In the genomic region with DNA sequence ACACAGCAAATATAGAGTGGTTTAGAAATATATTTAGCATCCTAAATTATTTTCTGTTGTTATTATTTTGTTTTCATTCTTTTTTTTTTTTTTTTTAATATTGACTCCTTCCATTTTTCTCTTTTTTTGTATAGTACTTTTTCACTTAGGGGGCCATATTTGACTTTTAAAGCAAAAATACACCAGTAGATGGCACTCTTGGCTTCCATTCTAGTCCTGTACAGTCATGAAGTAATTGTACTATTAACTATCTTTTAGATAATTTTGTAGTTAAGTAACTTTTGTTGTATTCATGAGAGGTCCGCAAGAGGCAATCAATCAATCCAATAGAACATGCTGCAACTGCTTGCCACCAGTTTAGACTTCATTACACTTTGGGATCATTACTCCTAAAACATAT, we compare ENCODE assay signal across 15 mouse cellular contexts. TPM values are rescaled to one million over a fixed set of nuclear protein-coding genes. Genes with fewer than 3 reads are reported as not detected.
DNase-seq lines count a peak whose midpoint lies in the region; ATAC-seq lines count a peak whose summit lies in the region.
"Had no signal": no experiment of that assay in that cellular context is flagged by ENCODE, and none has a peak within 500 bp of the region (broad histone marks: within the 10 kb centered on the region; RNA-seq: fewer than 3 reads in every experiment).

No protein-coding gene starts in this region.

- no peak overlapping the region for H3K9ac ChIP-seq in hindbrain, embryonic 11.5 days (ENCODE audit: low read depth, low read length)
- no peak overlapping the region for H3K9ac ChIP-seq in midbrain, embryonic 14.5 days (replicated peaks; ENCODE audit: low read length)
- H3K9ac ChIP-seq in midbrain, embryonic 13.5 days (replicated peaks) = no peak overlapping the region

- no peak overlapping the region for H3K4me2 ChIP-seq in hindbrain, embryonic 11.5 days (replicated peaks; ENCODE audit: low read depth, low read length)
- no peak overlapping the region for H3K4me2 ChIP-seq in midbrain, embryonic 14.5 days (ENCODE audit: low read length)
- H3K4me2 ChIP-seq in midbrain, embryonic 13.5 days (replicated peaks) = no peak overlapping the region

- WGBS in hindbrain, embryonic 11.5 days = 94% methylated on average over 1 of the region's 1 CpGs
- WGBS in hindbrain, embryonic 10.5 days = 86% methylated on average over 1 of the region's 1 CpGs
- WGBS in midbrain, embryonic 14.5 days = 96% methylated on average over 1 of the region's 1 CpGs
- WGBS in midbrain, embryonic 13.5 days = 96% methylated on average over 1 of the region's 1 CpGs

- no peaks in the 10 kb centered on the region for H3K4me1 ChIP-seq in hindbrain, embryonic 11.5 days (replicated peaks; ENCODE audit: control insufficient read depth, insufficient read depth, low read length)
- H3K4me1 ChIP-seq in hindbrain, embryonic 10.5 days (replicated peaks) = no peaks in the 10 kb centered on the region
- no peaks in the 10 kb centered on the region for H3K4me1 ChIP-seq in midbrain, embryonic 14.5 days (ENCODE audit: control insufficient read depth, insufficient read depth, low read length)
- no peaks in the 10 kb centered on the region for H3K4me1 ChIP-seq in midbrain, embryonic 13.5 days (replicated peaks)

- H3K27ac ChIP-seq in hindbrain, embryonic 11.5 days (ENCODE audit: low read depth, low read length) = no peak overlapping the region
- no peak overlapping the region for H3K27ac ChIP-seq in hindbrain, embryonic 10.5 days
- H3K27ac ChIP-seq in midbrain, embryonic 14.5 days (replicated peaks; ENCODE audit: low read depth, low read length) = no peak overlapping the region
- H3K27ac ChIP-seq in midbrain, embryonic 13.5 days = no peak overlapping the region

- H3K27me3 ChIP-seq in hindbrain, embryonic 11.5 days (ENCODE audit: control insufficient read depth, insufficient read depth, low read length) = no peaks in the 10 kb centered on the region
- H3K27me3 ChIP-seq in hindbrain, embryonic 10.5 days (ENCODE audit: insufficient read depth, poor library complexity, severe bottlenecking) = no peaks in the 10 kb centered on the region
- H3K27me3 ChIP-seq in midbrain, embryonic 14.5 days (ENCODE audit: control insufficient read depth, insufficient read depth, low read length) = no peaks in the 10 kb centered on the region
- H3K27me3 ChIP-seq in midbrain, embryonic 13.5 days = no peaks in the 10 kb centered on the region

- peak; percentile 10 for DNase-seq in hindbrain, embryonic 11.5 days (ENCODE audit: low spot score)
- DNase-seq in hindbrain, embryonic 10.5 days (ENCODE audit: low spot score) = no peak
- DNase-seq in midbrain, embryonic 14.5 days = peak; percentile 66
- DNase-seq in telencephalon, adult 2 months (ENCODE audit: low read depth, low spot score) = peak; percentile 6
- DNase-seq in spleen, adult 18-20 months = no peak
- no peak for DNase-seq in cerebellum, adult 8-10 months
- DNase-seq: kidney, adult 18-20 months; thymus, postnatal 25 days had no signal

- H3K4me3 ChIP-seq in hindbrain, embryonic 11.5 days (ENCODE audit: low read depth, low read length) = no peak overlapping the region
- no peak overlapping the region for H3K4me3 ChIP-seq in hindbrain, embryonic 10.5 days
- no peak overlapping the region for H3K4me3 ChIP-seq in midbrain, embryonic 14.5 days (replicated peaks; ENCODE audit: low read depth, low read length)
- H3K4me3 ChIP-seq in midbrain, embryonic 13.5 days (replicated peaks) = no peak overlapping the region

- ATAC-seq in hindbrain, embryonic 11.5 days (ENCODE audit: low FRiP score) = no peak
- ATAC-seq in midbrain, embryonic 14.5 days (ENCODE audit: low FRiP score, low TSS enrichment) = no peak
- ATAC-seq in midbrain, embryonic 13.5 days = no peak
- ATAC-seq in common myeloid progenitor, adult 5-6 weeks (replicated peaks; ENCODE audit: low read depth, poor library complexity, severe bottlenecking) = 0 out of 2 replicates have a peak, but pooled peaks have one; percentile 50

- H3K36me3 ChIP-seq in hindbrain, embryonic 11.5 days (ENCODE audit: control insufficient read depth, insufficient read depth, low read length) = peaks cover 12% of the 10 kb centered on the region; the same call in 1 of the 2 replicates
- H3K36me3 ChIP-seq in hindbrain, embryonic 10.5 days = peaks cover 89% of the 10 kb centered on the region
- H3K36me3 ChIP-seq in midbrain, embryonic 14.5 days (ENCODE audit: control insufficient read depth, insufficient read depth, low read length) = peaks cover 78% of the 10 kb centered on the region
- peaks cover 69% of the 10 kb centered on the region for H3K36me3 ChIP-seq in midbrain, embryonic 13.5 days

- no peaks in the 10 kb centered on the region for H3K9me3 ChIP-seq in hindbrain, embryonic 11.5 days (ENCODE audit: control insufficient read depth, low read length)
- H3K9me3 ChIP-seq in hindbrain, embryonic 10.5 days = no peaks in the 10 kb centered on the region
- H3K9me3 ChIP-seq in midbrain, embryonic 14.5 days (ENCODE audit: control insufficient read depth, low read length) = no peaks in the 10 kb centered on the region
- H3K9me3 ChIP-seq in midbrain, embryonic 13.5 days = no peaks in the 10 kb centered on the region

RNA-seq across cellular contexts. Expression of a gene that starts 8.6 kb away (rescaled TPM):
- polyA plus RNA-seq in hindbrain, embryonic 11.5 days (2014; fragmentation: Nextera tagmentation; extraction: Ambion mirVana) = 167 and 171 TPM in 2 replicates
- polyA plus RNA-seq in hindbrain, embryonic 10.5 days (2016; fragmentation: Nextera tagmentation; extraction: Ambion mirVana) = 175 and 200 TPM in 2 replicates
- 107 TPM in 2 replicates for polyA plus RNA-seq in midbrain, embryonic 14.5 days (2014; fragmentation: Nextera tagmentation; extraction: Ambion mirVana)
- 152 and 165 TPM in 2 replicates for polyA plus RNA-seq in midbrain, embryonic 13.5 days (2015; fragmentation: Nextera tagmentation; extraction: Ambion mirVana)
- 133 and 134 TPM in 2 replicates for total RNA-seq in common myeloid progenitor, adult 5-6 weeks (2017)

RNA-seq across cellular contexts. Expression of a gene that starts 11.3 kb away (rescaled TPM):
- not detected in 2 replicates for polyA plus RNA-seq in hindbrain, embryonic 11.5 days (2014; fragmentation: Nextera tagmentation; extraction: Ambion mirVana)
- not detected in 2 replicates for polyA plus RNA-seq in hindbrain, embryonic 10.5 days (2016; fragmentation: Nextera tagmentation; extraction: Ambion mirVana)
- polyA plus RNA-seq in midbrain, embryonic 14.5 days (2014; fragmentation: Nextera tagmentation; extraction: Ambion mirVana) = not detected in 2 replicates
- 0.15 TPM in 1 of 2 replicates, not detected in the other for polyA plus RNA-seq in midbrain, embryonic 13.5 days (2015; fragmentation: Nextera tagmentation; extraction: Ambion mirVana)
- total RNA-seq in common myeloid progenitor, adult 5-6 weeks (2017) = not detected in 2 replicates
- total RNA-seq: left cerebral cortex, adult 18-20 months had no signal
- polyA plus RNA-seq: heart, embryonic 14.5 days; neural tube, embryonic 11.5 days; small intestine, adult 2 months had no signal

RNA-seq across cellular contexts. Expression of a gene that starts 13.6 kb away (rescaled TPM):
- polyA plus RNA-seq in hindbrain, embryonic 11.5 days (2014; fragmentation: Nextera tagmentation; extraction: Ambion mirVana) = 0.73 TPM in 1 of 2 replicates, not detected in the other
- polyA plus RNA-seq in hindbrain, embryonic 10.5 days (2016; fragmentation: Nextera tagmentation; extraction: Ambion mirVana) = 0.30 TPM in 1 of 2 replicates, not detected in the other
- 0.45 TPM in 1 of 2 replicates, not detected in the other for polyA plus RNA-seq in midbrain, embryonic 14.5 days (2014; fragmentation: Nextera tagmentation; extraction: Ambion mirVana)
- not detected in 2 replicates for polyA plus RNA-seq in midbrain, embryonic 13.5 days (2015; fragmentation: Nextera tagmentation; extraction: Ambion mirVana)
- total RNA-seq in common myeloid progenitor, adult 5-6 weeks (2017) = not detected in 2 replicates
- polyA plus RNA-seq: cortical plate, adult 2 months; heart, embryonic 14.5 days; neural tube, embryonic 11.5 days; small intestine, adult 2 months had no signal

RNA-seq across cellular contexts. Expression of a gene that starts 39.6 kb away (rescaled TPM):
- polyA plus RNA-seq in hindbrain, embryonic 11.5 days (2014; fragmentation: Nextera tagmentation; extraction: Ambion mirVana) = 0.17 TPM in 1 of 2 replicates, not detected in the other
- polyA plus RNA-seq in hindbrain, embryonic 10.5 days (2016; fragmentation: Nextera tagmentation; extraction: Ambion mirVana) = not detected in 2 replicates
- not detected in 2 replicates for polyA plus RNA-seq in midbrain, embryonic 14.5 days (2014; fragmentation: Nextera tagmentation; extraction: Ambion mirVana)
- polyA plus RNA-seq in midbrain, embryonic 13.5 days (2015; fragmentation: Nextera tagmentation; extraction: Ambion mirVana) = not detected in 2 replicates
- not detected in 2 replicates for total RNA-seq in common myeloid progenitor, adult 5-6 weeks (2017)
- total RNA-seq: left cerebral cortex, adult 18-20 months had no signal
- polyA plus RNA-seq: cortical plate, adult 2 months; heart, embryonic 14.5 days; neural tube, embryonic 11.5 days; small intestine, adult 2 months had no signal

RNA-seq across cellular contexts. Expression of a gene that starts 40.8 kb away (rescaled TPM):
- polyA plus RNA-seq in hindbrain, embryonic 11.5 days (2014; fragmentation: Nextera tagmentation; extraction: Ambion mirVana) = 0.13 and 0.19 TPM in 2 replicates
- 0.21 TPM in 1 of 2 replicates, not detected in the other for polyA plus RNA-seq in hindbrain, embryonic 10.5 days (2016; fragmentation: Nextera tagmentation; extraction: Ambion mirVana)
- 0.09 and 0.14 TPM in 2 replicates for polyA plus RNA-seq in midbrain, embryonic 14.5 days (2014; fragmentation: Nextera tagmentation; extraction: Ambion mirVana)
- 0.13 and 0.15 TPM in 2 replicates for polyA plus RNA-seq in midbrain, embryonic 13.5 days (2015; fragmentation: Nextera tagmentation; extraction: Ambion mirVana)
- total RNA-seq in common myeloid progenitor, adult 5-6 weeks (2017) = not detected in 2 replicates
- polyA plus RNA-seq: heart, embryonic 14.5 days; small intestine, adult 2 months had no signal

Comparison
In these comparisons a context has a peak if more than half of its experiments do, and no peak if none do; other contexts are left out.
1. DNase-seq: peak in hindbrain, embryonic 11.5 days (single experiment), midbrain, embryonic 14.5 days (single experiment) and telencephalon, adult 2 months (single experiment); none in hindbrain, embryonic 10.5 days (single experiment), spleen, adult 18-20 months (0 of 2) and cerebellum, adult 8-10 months (single experiment).